Mouse (Mus musculus) heart, embryonic 14.5 days (tissue): ENCODE measurements around the gene Adam19. TPM values are rescaled to one million over a fixed set of nuclear protein-coding genes. Genes with fewer than 3 reads are reported as not detected.

Source experiments
- ATAC-seq: fragments of 200-750 bp; cut with Nextera tagmentation; 2 replicates; pipeline ENCODE4 v1.8.0; 2017; ENCODE audit warnings: low read depth, moderate TSS enrichment; ENCODE audit not compliant: insufficient number of reproducible peaks, insufficient read depth, low FRiP score
- H3K27ac ChIP-seq, 2 experiments: fragments of 200-500 bp in 1 of 2; fragments of 300-500 bp in 1 of 2; sonication (generic) in 1 of 2; replicated peaks in 1 of 2; 2 replicates each; pipeline ENCODE4 v1.5.1; 2012 to 2014; ENCODE audit warnings: low read depth in 2 of 2, low read length in 2 of 2, control low read depth in 1 of 2, mild to moderate bottlenecking in 1 of 2, mixed read lengths in 1 of 2; ENCODE audit not compliant: control insufficient read depth in 1 of 2, insufficient read depth in 1 of 2
- H3K27me3 ChIP-seq: fragments of 300-500 bp; sonication (generic); 2 replicates; pipeline ENCODE4 v1.6.1; 2014; ENCODE audit warnings: mild to moderate bottlenecking, low read length, control low read depth; ENCODE audit not compliant: control insufficient read depth, insufficient read depth
- H3K36me3 ChIP-seq: fragments of 300-500 bp; sonication (generic); 2 replicates; pipeline ENCODE4 v1.6.1; 2014; ENCODE audit warnings: mild to moderate bottlenecking, control low read depth, low read length, mixed read lengths; ENCODE audit not compliant: control insufficient read depth, insufficient read depth
- H3K4me1 ChIP-seq, 2 experiments: fragments of 200-500 bp in 1 of 2; fragments of 300-500 bp in 1 of 2; sonication (generic) in 1 of 2; 2 replicates each; pipeline ENCODE4 v1.6.1; 2012 to 2014; ENCODE audit warnings: low read length in 2 of 2, control low read depth in 1 of 2, mixed read lengths in 1 of 2; ENCODE audit not compliant: control insufficient read depth in 2 of 2, insufficient read depth in 2 of 2
- H3K4me2 ChIP-seq: fragments of 300-500 bp; sonication (generic); 2 replicates; pipeline ENCODE4 v1.6.1; 2014; ENCODE audit warnings: mild to moderate bottlenecking, low read length
- H3K4me3 ChIP-seq, 2 experiments: fragments of 200-500 bp in 1 of 2; fragments of 300-500 bp in 1 of 2; sonication (generic) in 1 of 2; 2 replicates each; pipeline ENCODE4 v1.5.1; 2012 to 2014; ENCODE audit warnings: low read length in 2 of 2, mild to moderate bottlenecking in 2 of 2, control low read depth in 1 of 2, low read depth in 1 of 2, moderate library complexity in 1 of 2; ENCODE audit not compliant: control insufficient read depth in 1 of 2, insufficient read depth in 1 of 2
- H3K9ac ChIP-seq: fragments of 300-500 bp; sonication (generic); 2 replicates; pipeline ENCODE4 v1.6.1; 2014; ENCODE audit warnings: mild to moderate bottlenecking, low read length
- H3K9me3 ChIP-seq: fragments of 300-500 bp; sonication (generic); 2 replicates; pipeline ENCODE4 v1.6.1; 2016; ENCODE audit warnings: low read length, control low read depth; ENCODE audit not compliant: control insufficient read depth
- WGBS: fragments of 180-500 bp; shearing (Covaris S2); extraction: QIAGEN DNeasy Blood & Tissue Kit; methylation state at CpG from one replicate; pipeline ENCODE4 v1.1.7; 2014; 5-methylcytosine and 5-hydroxymethylcytosine counted together
- polyA plus RNA-seq: library from polyadenylated mRNA; unstranded; fragments of >200 nt; fragmentation: Nextera tagmentation; extraction: Ambion mirVana; gene quantifications from 2 replicates; pipeline ENCODE4 v1.2.1, GENCODE M21; 2014

Adam19 gene
- polyA plus RNA-seq, 1 experiment from 2014 or later = 22.7 TPM

DNA sequence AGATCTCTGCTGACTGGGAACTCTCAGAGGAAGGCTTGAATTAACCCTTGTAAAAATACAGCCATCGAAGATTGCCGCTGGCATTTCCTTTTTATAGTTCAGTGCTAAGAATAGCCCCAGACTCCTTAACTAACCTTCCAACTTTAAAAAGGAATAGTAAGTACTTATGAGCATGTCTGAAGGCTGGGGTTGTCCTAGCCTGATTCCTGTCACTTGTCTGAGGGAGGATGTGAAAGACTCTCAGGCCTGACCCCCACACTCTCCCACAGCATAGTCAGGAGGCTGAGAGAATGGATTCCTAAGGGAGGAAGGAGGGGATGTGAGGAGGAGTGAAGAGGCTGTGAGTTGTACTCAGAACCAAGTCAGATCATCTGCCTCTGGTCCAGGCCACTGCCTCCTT lies 26.3 kb upstream of the Adam19 start:
- H3K9ac ChIP-seq = no peak overlapping the region
- WGBS = 5% methylated on average over 2 of the region's 2 CpGs
- no peak for ATAC-seq
- H3K4me1 ChIP-seq = peaks cover 8% of the 10 kb centered on the region in 2 experiments
- H3K27ac ChIP-seq = peak overlapping the region in 1 of 2 experiments; percentile 45; a peak in 2 of 4 replicates
- no peak overlapping the region for H3K4me3 ChIP-seq
- no peaks in the 10 kb centered on the region for H3K9me3 ChIP-seq
- no peaks in the 10 kb centered on the region for H3K27me3 ChIP-seq
- H3K36me3 ChIP-seq = no peaks in the 10 kb centered on the region
- H3K4me2 ChIP-seq = no peak overlapping the region

- no peak overlapping the region for H3K9ac ChIP-seq
- H3K36me3 ChIP-seq = no peaks in the 10 kb centered on the region
- no peak overlapping the region for H3K4me3 ChIP-seq
- ATAC-seq = no peak
- no peaks in the 10 kb centered on the region for H3K9me3 ChIP-seq
- peaks cover 8% of the 10 kb centered on the region in 2 experiments for H3K4me1 ChIP-seq
- H3K27ac ChIP-seq = no peak overlapping the region
- no peak overlapping the region for H3K4me2 ChIP-seq
- WGBS = 87% methylated on average over 2 of the region's 2 CpGs
- no peaks in the 10 kb centered on the region for H3K27me3 ChIP-seq
Measured at GRCm38 (mm10) chr11:46030026-46030425, 25.8 kb upstream of the Adam19 start.

GRCm38 (mm10) chr11:46031470-46031869 lies 24.3 kb upstream of the Adam19 start:
- no peaks in the 10 kb centered on the region for H3K27me3 ChIP-seq
- H3K27ac ChIP-seq = no peak overlapping the region
- peaks cover 6 to 8% of the 10 kb centered on the region in 2 experiments for H3K4me1 ChIP-seq
- no peak overlapping the region for H3K4me3 ChIP-seq
- no peaks in the 10 kb centered on the region for H3K36me3 ChIP-seq
- H3K4me2 ChIP-seq = no peak overlapping the region
- whole genome bisulfite sequencing = 69% methylated on average over 3 of the region's 3 CpGs
- no peak for ATAC-seq
- no peaks in the 10 kb centered on the region for H3K9me3 ChIP-seq
- no peak overlapping the region for H3K9ac ChIP-seq

- no peaks in the 10 kb centered on the region for H3K36me3 ChIP-seq
- H3K4me1 ChIP-seq = peaks cover 6 to 8% of the 10 kb centered on the region in 2 experiments
- WGBS = 84% methylated on average over 7 of the region's 7 CpGs
- H3K9ac ChIP-seq = no peak overlapping the region
- no peak for ATAC-seq
- no peak overlapping the region for H3K4me3 ChIP-seq
- H3K9me3 ChIP-seq = no peaks in the 10 kb centered on the region
- H3K27me3 ChIP-seq = no peaks in the 10 kb centered on the region
- H3K27ac ChIP-seq = no peak overlapping the region
- H3K4me2 ChIP-seq = no peak overlapping the region
Measured at GRCm38 (mm10) chr11:46032956-46033355, 22.8 kb upstream of the Adam19 start.

DNA sequence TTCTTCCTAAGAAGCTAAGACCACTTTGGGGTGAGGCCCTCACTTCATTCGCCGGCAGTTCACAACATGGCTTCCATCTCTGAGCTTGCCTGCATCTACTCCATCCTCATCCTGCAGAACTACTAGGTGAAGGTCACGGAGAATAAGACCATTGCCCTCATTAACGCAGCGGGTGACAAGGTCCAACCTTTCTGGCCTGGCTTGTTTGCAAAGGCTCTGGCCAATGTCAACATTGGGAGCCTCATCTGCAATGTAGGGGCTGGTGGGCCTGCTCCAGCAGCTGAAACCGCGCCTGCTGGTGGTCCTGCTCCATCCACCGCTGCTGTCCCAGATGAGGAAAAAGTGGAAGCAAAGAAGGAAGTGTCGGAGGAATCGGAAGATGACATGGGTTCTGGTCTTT lies 19.4 kb upstream of the Adam19 start:
- 91% methylated on average over 10 of the region's 10 CpGs for WGBS
- no peak overlapping the region for H3K4me3 ChIP-seq
- H3K4me2 ChIP-seq = no peak overlapping the region
- ATAC-seq = no peak
- H3K27me3 ChIP-seq = no peaks in the 10 kb centered on the region
- H3K36me3 ChIP-seq = no peaks in the 10 kb centered on the region
- H3K9me3 ChIP-seq = no peaks in the 10 kb centered on the region
- no peaks in the 10 kb centered on the region; a peak in 1 of 4 replicates for H3K4me1 ChIP-seq
- no peak overlapping the region for H3K27ac ChIP-seq
- H3K9ac ChIP-seq = no peak overlapping the region

- H3K4me3 ChIP-seq = no peak overlapping the region
- no peak for ATAC-seq
- no peak overlapping the region for H3K4me2 ChIP-seq
- H3K27me3 ChIP-seq = no peaks in the 10 kb centered on the region
- no peaks in the 10 kb centered on the region for H3K9me3 ChIP-seq
- H3K4me1 ChIP-seq = no peaks in the 10 kb centered on the region; a peak in 1 of 4 replicates
- 67% methylated on average over 15 of the region's 15 CpGs for WGBS
- peak overlapping the region in 1 of 2 experiments; percentile 19; a peak in 1 of 4 replicates for H3K27ac ChIP-seq
- H3K9ac ChIP-seq = no peak overlapping the region
- no peaks in the 10 kb centered on the region for H3K36me3 ChIP-seq
Measured at GRCm38 (mm10) chr11:46038901-46039300, 16.9 kb upstream of the Adam19 start.

DNA sequence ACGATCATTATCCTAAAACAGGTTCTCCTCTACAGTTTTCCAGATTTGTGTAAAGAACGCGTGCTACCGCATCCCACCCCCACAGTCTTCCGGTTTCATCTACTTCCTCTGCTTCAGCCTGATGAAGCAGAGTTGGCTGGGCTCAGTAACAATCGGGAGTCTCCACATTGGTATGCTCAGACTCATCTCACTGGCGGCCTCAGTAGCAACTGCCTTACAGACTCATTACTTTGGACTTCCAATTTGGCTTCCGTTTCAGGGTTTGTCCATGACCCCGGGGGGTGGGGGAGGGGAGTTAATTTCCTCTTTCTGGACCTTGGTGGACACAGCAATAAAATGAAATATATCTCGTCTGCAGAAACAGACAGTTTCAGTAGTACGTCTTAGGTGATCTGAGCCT lies 16.5 kb upstream of the Adam19 start:
- Histone ChIP-seq H3K27ac (peak overlapping the region in 1 of 2 experiments; percentile 19; a peak in 2 of 4 replicates), H3K4me3 (no peak overlapping the region), H3K36me3 (no peaks in the 10 kb centered on the region), H3K4me1 (no peaks in the 10 kb centered on the region; a peak in 1 of 4 replicates), H3K27me3 (no peaks in the 10 kb centered on the region), H3K9ac (no peak overlapping the region), H3K4me2 (no peak overlapping the region), H3K9me3 (no peaks in the 10 kb centered on the region)
- WGBS = 58% methylated on average over 11 of the region's 11 CpGs
- ATAC-seq = no peak

GRCm38 (mm10) chr11:46040841-46041556 lies 14.8 kb upstream of the Adam19 start:
- ATAC-seq = no peak
- no peak overlapping the region for H3K4me3 ChIP-seq
- 74% methylated on average over 9 of the region's 9 CpGs for WGBS
- H3K27me3 ChIP-seq = no peaks in the 10 kb centered on the region
- 0 out of 4 replicates have a peak overlapping the region, but pooled peaks of 1 of the 2 experiments have one; percentile 30 for H3K27ac ChIP-seq
- H3K9me3 ChIP-seq = no peaks in the 10 kb centered on the region
- no peaks in the 10 kb centered on the region for H3K36me3 ChIP-seq
- H3K4me2 ChIP-seq = no peak overlapping the region
- H3K9ac ChIP-seq = no peak overlapping the region
- no peaks in the 10 kb centered on the region; a peak in 1 of 4 replicates for H3K4me1 ChIP-seq
